Mouse (Mus musculus) liver, adult (tissue): ENCODE measurements around the gene Hnrnpll.

Experiments used
- GATA4 ChIP-seq: IDR thresholded peaks from 2 replicates; pipeline ENCODE4 v1.6.1; 2014; ENCODE audit warnings: mild to moderate bottlenecking, low read length; ENCODE audit not compliant: insufficient replicate concordance

The Hnrnpll gene

DNA sequence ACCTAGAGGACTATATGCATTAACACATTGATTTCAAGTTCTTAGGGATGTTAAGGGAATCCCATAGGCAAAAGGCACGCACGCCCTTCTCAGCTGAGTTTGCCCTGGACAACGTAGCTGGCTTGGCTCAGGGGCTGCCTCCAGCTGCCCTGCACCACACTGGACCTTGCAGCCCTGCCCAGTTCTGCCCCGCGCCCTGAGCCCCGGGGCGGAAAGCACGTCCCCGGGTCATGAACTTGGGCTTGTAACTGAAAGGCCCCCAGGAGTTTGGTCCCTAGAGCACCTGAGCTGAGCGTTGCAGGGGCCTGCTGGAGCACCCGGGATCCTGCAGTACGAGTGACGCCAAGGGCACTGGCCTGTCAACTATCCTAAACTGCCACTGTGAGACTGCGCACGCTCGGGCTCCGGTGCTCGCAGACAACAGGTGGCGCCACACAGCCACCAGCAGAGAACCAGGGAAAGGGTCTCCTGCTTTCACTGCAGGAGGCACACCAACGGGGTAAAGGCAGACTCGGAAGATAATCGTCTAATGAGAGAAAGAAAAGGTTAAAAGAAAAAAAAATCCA lies 43.1 kb downstream of the Hnrnpll start:
- no peak for TF ChIP-seq GATA4

DNA sequence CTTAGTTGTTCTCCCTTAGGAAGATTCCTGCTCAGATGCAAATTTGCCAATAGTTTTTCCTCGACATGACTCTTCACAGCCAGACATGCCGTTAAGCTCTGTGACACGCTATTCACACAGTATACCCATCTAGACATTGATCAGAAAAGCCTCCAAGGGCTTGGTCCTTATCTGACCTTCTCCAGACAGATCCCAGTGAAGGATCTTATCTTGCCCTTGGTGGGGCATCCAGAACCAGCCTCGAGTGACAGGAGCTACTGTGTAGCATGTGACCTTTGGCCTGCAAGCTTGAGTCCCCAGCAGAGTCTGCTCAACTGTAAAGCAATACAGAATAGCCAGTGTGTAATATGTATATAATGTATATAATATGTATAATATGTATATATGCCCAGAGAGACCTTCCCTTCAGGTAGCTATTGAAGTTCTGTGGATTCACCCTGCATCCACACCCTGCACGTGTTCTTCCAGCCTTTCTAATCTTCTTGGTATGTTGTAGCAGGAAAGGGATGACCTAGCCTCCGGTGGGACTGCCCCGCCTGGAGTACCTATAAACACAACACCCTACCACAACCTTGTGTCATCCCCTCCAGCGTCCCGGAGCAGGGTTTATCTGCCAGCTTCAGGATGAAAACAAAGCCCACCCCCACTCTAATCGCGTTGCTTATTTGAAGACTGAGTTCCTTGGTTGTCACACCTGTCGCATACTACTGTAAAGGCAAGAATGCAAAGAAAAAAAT lies 43.7 kb downstream of the Hnrnpll start:
- TF ChIP-seq GATA4 = no peak

DNA sequence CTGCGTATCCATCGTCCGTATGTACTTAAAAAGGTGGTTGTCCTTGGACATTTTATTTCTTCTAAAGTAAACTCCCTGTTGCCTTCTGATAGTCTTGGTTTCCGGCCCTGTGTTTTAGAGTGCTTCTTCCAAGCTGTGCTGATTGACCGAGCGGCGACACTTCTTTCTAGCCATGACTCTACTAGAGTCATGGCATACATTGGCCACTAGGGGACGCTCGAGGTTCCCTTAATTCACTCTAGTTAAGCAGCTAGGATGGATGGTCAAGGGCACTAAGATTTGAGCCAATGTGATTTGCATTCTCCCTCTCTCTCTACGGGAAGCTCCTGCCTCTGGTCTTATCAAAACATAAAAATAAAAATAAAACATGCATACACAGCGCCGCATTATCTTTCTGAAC lies 44.7 kb downstream of the Hnrnpll start:
- peak; percentile 72; the same call in 1 of the 2 replicates for TF ChIP-seq GATA4

DNA sequence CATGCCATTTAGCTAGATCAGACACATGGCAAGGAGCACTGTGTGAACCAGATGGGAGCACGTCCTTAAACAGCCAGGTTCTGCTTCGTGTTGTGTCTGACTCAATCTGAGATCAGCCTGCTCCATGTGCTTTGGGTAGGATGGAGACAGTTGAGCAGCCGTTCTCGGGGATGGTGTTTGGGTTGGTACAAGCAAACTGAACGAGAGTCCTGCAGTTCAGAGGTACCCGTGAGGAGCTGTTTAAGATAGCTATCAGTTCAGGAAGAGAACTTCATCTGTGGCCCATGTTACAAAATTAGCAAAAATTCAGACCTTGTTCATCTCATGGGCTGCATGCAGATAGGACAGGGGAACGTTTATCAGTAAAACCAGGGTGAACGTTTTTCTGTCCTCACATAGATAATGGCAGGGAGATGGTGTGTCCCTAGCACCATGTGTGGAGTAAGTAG lies 47.7 kb downstream of the Hnrnpll start:
- TF ChIP-seq GATA4 = no peak

DNA sequence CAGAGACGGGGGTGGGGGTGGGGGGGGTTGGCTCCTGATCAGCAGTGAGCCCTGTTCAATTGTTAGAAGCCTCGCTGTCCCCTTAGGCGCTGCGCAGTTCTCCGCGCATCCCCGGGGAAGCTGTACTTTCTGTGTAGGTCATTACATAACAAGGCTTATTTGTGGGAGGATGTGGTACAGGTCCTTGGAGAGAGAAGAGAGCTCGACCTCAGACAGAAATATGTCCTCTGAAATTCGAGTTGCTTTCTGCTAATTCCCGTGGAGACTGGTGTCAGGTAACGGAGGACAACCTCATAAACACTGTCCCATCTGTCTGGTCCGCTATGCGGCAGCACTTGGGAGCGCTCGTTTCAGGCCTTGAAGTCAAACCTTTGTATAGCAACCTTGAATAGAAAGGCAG lies 52.2 kb downstream of the Hnrnpll start:
- no peak for TF ChIP-seq GATA4

DNA sequence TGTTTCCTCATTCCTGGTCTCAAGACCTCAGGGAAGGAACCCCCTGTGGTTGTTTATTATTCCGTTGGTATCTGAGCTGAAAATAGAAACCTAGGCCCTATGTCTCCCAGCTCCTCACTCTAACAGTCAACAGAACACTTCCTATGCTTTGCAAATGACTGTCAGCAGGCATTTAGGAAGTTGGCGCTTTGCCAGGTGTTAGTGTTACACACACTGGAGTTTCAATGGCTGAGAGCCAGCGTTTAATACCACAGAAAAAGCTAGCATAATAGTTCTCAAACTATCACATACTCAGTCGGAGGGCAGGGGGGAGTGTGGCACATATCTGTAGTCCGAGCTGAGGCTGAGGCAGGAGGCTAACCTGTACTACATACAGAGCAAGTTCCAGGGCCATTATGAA lies 53.3 kb downstream of the Hnrnpll start:
- no peak for TF ChIP-seq GATA4

DNA sequence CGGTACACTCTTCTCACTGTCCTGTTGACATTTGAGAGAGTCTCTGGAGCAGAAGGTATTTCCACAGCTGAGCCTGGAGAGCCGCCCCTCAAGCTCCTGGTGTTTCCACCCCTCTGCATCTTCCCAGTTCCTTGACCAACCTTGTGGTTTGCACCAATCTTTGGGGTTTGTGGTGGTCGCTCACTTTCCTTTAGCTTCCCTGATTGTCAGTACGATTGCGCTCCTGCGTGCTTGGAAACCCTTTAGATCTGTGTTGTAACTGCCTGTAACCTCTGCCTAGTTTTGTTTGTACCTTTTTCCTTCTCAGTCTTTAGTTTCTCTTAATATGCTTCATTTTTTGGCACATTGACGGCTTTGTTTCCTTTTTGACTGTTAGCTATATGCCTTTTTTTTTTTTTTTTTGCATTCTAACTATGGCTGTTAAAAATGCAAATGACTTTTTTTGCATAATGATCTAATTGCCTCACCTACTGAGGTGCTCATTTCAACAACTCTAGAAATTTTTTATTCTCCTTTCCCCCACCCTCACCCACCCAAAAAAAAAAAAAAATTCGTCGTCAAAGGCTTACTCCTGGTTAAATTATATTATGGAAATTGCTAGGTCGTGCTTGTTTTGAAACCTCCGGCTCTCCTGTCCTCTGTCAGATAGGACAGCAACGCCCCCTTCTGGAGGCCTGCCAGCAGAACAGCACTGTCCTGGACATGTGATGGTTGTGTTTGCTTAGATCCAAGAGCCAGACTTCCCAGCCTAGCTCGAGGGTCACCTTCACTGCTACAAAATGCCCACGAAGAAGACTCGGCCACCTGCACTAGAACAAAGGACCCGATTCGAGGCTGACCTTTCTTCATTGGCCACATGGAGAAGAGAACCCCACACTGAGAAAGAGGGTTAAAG lies 57.5 kb downstream of the Hnrnpll start:
- no peak for TF ChIP-seq GATA4

DNA sequence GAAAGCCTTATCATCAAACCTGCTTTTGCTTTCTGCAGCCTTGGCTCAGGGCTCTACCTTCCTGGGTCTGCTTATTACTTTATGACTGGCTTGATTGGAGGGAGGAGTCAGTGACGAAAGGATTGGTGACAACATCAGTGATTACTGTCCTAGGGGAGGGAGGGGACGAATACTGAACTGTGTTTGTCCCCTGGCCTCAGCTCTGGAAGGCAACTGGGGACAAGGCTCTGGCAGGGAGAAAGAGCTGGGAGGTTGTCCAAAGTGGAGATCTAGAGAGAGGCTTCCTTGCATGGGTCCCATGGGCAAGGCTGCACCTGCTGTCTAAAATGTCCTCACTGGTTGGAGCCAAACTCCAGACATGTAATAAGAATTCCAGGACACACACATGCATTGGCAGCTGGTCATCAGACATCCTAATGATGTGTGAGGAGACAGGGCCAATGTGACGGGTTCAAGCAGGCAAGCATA lies 59.7 kb downstream of the Hnrnpll start:
- TF ChIP-seq GATA4 = no peak

DNA sequence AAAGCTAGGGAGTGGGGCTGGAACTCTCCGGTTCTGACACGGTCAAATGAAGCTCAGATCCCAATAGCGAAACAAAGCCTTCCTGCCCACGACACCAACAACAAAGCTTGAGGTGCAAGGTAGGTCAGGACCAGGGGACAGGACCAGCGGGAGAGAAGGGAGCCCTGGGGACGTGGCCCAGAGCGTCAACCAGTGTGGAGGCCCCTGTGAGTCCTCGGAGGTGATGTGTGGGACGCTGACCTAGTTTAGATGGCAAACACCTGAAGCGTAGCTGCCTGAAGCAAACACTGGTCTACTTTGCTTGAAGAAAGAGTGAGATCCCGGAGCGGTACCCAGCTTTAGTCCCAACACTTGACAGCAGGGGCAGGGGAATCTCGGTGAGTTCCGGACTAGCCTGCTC lies 62.5 kb downstream of the Hnrnpll start:
- TF ChIP-seq GATA4 = no peak

DNA sequence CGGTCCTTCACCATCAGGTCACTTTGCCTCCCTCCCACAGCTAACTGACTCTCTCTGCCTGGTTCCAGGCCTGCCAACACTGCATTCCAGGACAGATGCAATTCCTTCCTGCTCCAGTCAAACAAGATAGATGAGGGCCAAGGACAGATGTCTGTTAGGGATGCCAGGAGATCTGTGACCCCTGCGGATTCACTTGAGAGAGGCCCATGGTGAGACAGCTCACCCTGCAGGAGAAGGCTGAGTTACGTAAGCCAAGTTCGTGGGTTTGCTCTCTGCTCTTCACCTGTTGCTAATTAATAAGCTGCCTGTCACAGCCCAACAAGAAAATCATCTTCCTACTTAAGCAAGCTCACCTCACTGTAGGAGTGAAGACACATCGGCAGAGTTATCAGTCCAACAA lies 63.1 kb downstream of the Hnrnpll start:
- TF ChIP-seq GATA4 = peak; percentile 28; the same call in 1 of the 2 replicates

DNA sequence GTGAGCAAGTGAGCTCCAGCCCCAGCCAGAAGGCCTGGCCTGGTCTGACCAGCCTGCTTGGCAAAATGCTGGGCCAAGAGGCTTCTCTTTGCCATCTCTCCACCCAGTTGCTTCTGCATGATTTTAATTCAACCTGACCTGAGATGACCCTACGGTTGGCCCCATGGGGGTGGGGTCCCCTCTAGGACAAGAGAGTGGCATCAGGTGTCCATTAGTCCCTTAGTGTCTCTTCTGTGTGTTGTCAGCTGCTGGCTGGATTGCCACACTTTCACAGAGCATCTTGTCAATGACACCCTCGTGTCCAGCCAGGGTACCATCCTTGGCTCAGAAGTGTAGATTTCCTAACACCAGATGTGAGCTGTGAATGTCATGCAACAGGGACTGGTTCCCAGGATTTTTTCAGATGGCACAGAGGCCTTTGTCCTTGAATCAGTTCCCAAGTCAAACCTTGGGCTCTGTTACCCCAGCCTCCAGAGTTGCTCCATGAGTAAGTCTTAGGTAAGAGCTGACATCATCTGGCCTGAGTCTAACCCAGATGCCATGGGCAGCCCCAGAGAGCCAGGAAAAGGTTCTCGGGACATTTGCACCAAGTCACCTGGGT lies 66.9 kb downstream of the Hnrnpll start:
- no peak; the same call in 1 of the 2 replicates for TF ChIP-seq GATA4

DNA sequence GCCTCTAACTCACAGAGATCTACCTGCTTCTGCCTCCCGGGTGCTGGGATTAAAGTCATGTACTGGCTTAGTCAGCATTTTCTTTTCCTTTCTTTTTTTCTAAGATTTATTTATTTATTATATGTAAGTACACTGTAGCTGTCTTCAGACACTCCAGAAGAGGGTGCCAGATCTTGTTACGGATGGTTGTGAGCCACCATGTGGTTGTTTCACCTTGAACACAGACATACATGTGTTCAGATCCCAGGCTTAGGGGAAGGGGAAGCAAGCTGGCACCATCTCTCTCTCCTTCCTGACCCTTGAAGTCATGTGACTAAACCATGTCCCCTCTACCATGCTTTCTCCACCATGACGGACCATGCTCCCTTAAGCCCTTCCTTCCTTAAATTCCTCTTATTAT lies 70.0 kb downstream of the Hnrnpll start:
- TF ChIP-seq GATA4 = no peak

DNA sequence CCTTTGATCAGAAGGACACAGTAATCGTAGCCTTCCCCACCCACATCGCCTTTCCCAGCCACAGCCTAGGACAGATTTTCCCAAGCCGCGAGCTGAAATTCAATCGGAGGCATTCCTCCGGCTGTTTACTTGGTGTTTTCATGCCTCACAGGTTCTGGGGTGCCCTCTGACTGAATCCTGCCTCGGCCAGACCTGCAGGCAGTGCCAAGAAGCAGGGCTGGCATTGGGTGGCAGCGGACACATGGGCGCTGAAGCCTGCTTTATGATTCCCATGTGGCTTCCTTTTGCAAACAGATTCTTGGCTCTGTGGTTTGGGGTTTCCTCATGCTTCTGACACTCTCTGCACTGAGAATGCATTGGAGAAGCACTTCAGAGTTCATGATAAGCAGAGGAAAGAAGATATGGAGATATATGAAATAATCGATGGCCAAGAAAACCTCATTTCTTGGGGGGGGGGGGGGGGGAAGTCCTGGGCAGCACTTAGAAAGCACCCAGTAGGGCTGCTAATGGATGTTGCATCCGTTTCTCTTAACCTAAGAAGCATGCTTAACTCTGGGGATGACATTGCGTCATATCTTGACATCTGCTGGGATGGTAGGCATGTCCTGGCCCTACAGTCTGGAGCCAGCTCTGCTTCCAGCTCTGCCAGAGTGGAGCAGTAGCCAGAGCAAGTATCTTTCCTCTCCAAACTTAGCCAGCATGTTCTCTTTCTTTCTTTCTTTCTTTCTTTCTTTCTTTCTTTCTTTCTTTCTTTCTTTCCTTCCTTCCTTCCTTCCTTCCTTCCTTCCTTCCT lies 70.8 kb downstream of the Hnrnpll start:
- TF ChIP-seq GATA4 = no peak

DNA sequence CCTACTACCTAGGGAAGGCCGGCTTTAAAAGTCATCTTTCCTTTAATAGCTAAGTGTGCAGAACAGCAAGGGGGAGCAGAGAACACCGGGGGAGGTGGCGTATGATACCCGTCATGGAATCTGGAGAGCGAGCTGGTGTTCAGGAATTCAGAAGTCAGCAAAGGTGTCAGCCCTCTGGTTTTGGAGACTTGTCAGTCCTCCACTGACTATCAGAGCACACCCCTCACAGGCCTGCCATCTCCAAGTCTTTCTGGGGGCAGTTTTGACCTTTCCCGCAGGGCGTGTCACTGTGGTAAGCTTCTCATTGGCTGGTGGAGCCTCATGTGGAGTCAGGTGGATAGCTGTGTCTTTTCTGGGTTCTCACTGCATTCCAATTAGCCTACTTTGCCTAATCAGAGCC lies 72.0 kb downstream of the Hnrnpll start:
- no peak for TF ChIP-seq GATA4
